Mouse (Mus musculus): ENCODE measurements around the gene Akap12. TPM values are rescaled to one million over a fixed set of nuclear protein-coding genes. Genes with fewer than 3 reads are reported as not detected.

The Akap12 gene
- 5.5 to 7.9 TPM (median 6.9 TPM) in 3 replicates for total RNA-seq (2017)

DNA sequence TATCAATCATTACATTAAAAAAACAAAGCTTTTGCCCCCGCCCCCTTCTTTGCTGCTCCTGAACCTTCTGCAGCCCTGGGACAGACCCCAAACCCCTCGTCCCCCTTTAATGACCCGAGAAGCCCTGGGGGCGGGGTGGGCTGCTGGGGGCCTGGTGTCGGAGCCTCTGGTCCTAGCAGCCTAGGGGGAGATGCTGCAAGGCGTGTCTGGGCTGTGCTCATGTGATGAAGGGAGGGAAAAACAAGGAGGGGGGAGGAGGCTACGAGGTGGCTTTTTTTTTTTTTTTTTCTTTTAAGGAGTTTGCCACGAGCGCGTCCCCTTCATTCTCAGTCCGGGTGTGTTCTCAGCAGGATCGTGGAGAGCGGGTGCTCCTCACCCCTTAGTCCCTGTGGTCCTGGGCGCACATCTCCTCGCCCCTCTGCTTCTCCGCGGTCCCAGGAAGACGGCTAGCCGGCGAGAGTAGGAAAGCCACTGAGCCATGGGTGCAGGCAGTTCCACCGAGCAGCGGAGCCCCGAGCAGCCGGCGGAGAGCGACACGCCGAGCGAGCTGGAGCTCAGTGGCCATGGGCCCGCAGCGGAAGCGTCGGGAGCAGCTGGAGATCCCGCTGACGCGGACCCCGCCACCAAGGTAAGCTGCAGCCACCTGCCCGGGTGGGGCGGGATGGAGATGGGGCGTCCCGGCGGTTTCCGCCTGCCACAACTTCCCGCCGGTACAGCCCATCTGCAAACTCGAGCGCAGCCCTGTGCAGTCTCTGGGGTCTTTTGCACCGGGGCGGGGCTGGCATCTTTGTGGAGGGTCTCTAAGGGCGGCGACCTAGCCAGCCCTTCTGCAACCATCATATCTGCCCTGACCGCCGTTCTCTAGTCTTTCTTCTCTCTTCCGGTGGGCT, at the start of gene Akap12:
Akap12 (plus strand) TSS at position 340 of the 890 bp plus-strand sequence.
- no peak for ATAC-seq (replicated peaks; ENCODE audit: insufficient number of reproducible peaks, low FRiP score, low TSS enrichment, poor library complexity, severe bottlenecking)

DNA sequence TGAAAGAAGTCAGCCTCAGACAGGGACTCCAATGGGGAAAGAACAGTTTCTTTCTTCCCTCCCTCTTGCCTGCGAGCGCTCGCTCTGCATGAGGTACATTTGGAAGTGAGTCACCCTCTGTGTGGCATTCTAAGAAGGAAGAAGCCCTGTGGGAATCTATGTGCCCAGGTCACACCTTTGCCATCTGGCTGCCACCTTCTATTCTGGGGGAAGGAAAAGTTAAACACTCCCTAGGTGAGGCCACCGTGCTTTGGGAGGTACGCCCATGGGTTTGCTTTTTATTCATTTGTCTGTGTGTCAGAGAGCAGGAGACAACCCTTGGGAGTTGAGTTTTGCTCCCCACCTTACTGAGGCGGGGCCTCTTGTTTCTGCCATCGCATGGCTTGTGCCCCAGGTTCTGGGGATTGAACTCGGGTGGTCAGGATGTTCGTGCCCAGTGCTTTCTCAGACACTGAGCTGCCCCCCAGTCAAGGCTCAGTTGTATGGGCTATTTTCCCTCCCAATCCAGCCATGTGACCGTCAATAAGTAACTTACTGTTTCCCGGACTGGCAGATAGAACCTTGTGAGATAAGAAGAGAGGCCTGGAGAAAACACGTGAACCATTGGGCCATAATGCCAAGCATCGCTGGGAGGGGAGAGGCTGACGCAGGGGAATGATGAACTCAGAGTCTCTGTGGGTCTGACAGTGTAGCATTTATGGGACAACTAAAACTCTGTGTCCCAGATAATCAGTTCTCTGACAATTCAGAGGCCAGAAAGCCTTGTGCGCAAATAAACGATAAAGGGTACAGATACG, 35.4 kb upstream of the Akap12 start:
- ATAC-seq (replicated peaks; ENCODE audit: insufficient number of reproducible peaks, low FRiP score, low TSS enrichment, poor library complexity, severe bottlenecking): no peak

DNA sequence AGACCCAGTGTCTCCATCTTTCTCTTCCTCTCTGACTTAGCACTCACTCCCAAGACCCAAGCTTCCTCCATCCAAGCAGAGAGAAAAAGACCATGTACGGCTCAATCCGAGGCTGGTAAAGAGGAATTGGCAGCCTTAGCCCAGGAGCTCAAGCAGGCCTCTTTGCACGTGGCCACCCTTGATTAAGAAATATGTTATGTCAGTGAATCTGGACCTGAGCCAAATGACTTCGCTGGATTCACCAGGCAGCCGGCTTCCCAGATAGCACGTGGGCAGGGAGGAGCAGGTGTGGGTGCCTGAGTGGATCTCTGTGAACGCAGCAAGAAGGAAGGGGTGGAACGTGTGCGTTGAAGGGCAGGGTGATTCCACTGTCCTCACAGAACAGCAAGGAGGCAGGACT, 33.1 kb upstream of the Akap12 start:
- no peak for ATAC-seq (replicated peaks; ENCODE audit: insufficient number of reproducible peaks, low FRiP score, low TSS enrichment, poor library complexity, severe bottlenecking)

DNA sequence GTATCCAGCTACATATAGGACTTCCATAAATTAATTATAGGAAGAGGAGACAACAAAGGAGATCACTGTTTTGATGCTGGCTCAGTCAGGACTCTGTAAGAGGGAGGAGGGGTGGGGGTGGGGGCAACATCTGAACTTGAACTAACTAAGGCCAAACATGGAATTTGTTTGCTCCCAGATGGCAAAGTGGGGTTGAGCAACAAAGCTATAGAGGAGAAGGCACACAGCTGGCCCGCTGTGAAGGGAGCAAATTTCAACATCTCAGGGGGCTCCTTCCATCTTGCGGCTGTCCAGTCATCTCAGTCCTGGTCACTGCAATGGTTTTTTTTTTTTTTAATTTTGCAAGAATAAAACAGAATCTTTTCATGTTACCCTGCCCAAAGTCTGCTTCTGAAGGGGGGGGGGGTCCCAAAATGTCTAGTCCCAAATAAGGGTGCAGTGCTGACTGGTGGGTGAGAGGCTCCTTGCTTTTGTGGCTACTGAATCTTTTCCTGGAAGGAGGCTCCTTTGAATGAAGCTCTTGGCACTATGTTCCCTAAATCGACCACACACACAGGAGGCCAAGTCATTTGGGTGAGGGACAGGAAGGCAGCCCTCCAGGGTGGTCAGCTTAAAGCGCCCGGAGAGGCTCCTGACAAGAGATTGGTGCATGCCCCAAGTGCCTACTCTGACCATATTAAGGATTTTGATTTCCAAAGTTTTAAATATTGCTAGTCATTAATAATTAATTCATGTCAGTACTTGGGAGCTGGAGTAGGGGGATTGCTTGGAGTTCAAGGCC, 26.2 kb upstream of the Akap12 start:
- ATAC-seq (replicated peaks; ENCODE audit: insufficient number of reproducible peaks, low FRiP score, low TSS enrichment, poor library complexity, severe bottlenecking): no peak

DNA sequence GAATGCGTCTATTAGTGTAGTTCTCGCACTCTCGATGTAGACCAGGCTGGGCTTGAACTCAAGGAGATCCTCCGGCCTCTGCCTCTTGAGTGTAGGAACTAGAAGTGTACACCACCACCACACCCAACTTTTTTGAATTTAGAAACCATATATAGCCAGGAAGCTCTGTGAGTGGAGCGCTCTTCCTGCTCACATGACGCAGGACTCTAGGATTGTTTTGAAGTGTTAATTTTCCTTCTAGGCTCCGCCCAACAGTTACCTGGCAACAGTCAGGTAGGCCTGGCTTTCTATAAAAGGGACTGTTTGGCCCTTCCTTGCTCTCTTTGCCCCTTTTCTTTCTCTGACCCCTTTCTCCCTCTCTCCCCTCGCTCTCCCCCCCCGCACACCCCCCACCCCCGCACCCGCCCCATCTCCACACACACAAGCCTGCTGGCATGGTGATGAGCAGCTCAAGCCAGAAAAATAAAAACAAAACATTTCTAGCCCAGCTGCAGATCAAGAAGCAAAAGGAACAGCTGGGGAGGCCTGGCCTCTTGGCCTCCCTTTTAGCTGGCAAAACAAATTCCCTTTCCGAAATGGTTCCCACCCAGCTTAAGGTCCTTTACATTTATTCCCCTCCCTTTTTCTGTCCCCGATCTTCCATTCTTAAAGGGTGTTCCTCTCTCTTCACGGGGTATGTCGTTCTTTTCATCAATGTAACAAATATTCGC, 22.4 kb upstream of the Akap12 start:
- ATAC-seq (replicated peaks; ENCODE audit: insufficient number of reproducible peaks, low FRiP score, low TSS enrichment, poor library complexity, severe bottlenecking): no peak

DNA sequence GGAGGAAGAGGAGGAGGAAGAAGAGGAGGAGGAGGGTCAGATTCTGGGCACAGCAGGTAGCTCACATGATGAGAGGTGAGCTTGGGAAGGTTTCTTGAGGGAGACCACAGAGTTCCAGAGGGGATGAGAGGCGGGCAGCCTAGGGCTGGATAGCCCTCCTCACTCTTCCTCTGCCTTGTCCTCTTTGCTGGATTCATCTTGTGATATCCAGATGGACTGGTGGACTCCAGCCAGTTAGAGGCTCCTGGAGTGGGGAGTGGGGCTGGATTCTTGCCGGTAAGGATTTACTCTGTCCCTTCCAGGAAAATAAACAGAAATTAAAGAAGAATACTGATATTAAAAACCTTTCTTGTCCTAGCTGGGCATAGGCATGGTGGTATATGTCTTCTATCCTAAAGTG, 20.4 kb upstream of the Akap12 start:
- ATAC-seq (replicated peaks; ENCODE audit: insufficient number of reproducible peaks, low FRiP score, low TSS enrichment, poor library complexity, severe bottlenecking): no peak

DNA sequence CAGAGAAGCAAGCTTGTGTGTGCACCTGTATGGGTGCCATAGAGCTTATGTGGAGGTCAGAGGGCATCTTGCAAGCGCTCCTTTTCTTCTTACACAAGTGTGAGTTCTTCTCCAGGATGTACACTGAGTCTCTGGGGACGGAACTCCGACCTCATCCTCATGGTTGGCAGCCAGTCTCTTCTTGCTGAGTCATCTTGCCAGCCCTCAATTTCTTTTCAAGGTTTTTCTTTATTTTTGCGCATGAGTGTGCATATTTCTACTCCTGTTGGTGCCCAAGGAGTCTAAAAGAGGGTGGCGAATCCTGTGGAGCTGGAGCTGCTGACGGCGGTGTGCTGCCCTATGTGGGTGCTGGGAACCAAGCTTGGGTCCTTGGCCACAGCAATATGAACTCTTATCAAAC, 19.8 kb upstream of the Akap12 start:
- ATAC-seq (replicated peaks; ENCODE audit: insufficient number of reproducible peaks, low FRiP score, low TSS enrichment, poor library complexity, severe bottlenecking): no peak

DNA sequence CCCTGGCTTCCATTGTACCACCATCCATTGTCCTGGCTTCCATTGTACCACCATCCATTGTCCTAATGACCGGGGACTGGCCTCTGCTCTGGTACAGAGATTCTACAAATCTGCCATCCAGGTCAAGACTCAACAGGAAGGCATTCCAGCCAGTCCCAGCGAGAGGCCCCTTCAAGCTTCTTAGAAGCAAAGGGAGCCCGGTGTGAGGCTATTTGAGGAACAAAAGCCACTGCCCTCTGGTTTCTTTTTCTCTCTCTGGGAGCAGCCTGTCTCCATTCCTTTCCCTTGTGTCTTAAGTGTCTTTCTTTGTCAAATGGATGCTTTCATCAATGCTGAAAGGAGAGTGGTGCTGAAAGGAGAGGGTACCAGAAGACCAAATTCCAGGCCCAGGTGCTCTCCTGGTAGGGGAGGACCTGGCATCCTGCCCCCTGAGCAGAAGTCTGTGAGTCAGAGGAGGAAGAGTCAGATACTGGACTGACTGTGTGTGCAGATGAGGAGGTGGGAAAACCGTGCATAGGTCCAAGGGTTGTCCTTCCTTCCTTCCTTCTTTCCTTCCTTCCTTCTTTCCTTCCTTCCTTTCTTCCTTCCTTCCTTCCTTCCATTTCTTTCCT, 16.8 kb upstream of the Akap12 start:
- no peak for ATAC-seq (replicated peaks; ENCODE audit: insufficient number of reproducible peaks, low FRiP score, low TSS enrichment, poor library complexity, severe bottlenecking)

DNA sequence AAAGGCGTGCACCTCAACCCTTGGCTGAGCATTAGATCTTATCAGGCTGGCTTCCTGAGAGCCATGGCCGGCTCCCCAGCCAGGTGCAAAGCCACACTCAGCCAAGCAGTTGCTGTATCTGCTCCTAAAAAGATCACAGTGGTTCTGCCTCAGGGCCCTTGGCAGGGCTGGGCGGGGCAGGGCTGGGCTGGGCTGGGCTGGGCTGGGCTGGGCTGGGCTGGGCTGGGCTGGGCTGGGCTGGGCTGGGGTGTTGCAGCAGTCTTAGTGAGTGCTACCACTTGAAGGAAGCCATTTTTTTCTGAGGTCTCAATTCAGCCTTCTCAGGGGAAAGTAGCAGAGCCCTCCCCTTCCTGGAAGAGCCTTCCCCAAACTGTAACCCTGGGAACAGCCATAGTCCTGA, 15.5 kb upstream of the Akap12 start:
- no peak for ATAC-seq (replicated peaks; ENCODE audit: insufficient number of reproducible peaks, low FRiP score, low TSS enrichment, poor library complexity, severe bottlenecking)

DNA sequence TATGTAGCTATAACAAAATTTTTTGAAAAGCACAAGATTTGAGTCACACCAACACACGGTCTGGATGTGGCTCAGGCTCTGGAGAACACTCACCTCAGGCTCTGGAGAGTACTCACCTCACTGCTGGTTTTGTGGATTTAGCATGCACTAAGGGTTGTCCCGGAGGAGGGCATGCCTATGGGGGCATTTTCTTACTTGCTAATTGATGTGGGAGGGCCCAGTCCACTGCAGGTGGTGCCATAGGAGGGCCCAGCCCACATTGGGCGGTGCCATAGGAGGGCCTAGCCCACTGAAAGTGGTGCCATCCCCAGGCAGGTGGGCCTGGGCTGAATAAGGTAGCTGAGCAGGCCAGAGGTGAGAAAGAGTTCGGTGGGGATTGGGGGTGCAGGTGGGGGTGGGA, 12.6 kb upstream of the Akap12 start:
- ATAC-seq (replicated peaks; ENCODE audit: insufficient number of reproducible peaks, low FRiP score, low TSS enrichment, poor library complexity, severe bottlenecking): no peak

DNA sequence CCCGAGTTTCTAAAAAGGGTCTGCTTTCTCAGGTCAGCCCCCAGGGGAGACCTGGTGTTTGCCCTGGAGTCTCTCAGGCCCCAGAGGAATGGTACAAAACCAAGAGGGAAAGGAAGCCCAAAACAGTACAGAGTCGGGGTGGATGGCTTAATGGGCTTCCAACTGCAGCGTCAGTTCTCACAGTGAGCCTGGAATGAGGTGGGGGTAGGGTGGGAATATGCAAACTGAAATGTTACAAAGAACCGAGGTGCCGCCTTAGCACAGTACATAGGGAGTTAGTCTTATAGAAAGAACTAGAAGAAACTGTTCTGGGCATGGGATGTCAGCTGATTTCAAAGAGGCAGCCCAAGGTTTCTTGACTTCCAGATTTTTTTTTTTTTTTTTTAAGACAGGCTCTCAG, 11.7 kb upstream of the Akap12 start:
- no peak for ATAC-seq (replicated peaks; ENCODE audit: insufficient number of reproducible peaks, low FRiP score, low TSS enrichment, poor library complexity, severe bottlenecking)

DNA sequence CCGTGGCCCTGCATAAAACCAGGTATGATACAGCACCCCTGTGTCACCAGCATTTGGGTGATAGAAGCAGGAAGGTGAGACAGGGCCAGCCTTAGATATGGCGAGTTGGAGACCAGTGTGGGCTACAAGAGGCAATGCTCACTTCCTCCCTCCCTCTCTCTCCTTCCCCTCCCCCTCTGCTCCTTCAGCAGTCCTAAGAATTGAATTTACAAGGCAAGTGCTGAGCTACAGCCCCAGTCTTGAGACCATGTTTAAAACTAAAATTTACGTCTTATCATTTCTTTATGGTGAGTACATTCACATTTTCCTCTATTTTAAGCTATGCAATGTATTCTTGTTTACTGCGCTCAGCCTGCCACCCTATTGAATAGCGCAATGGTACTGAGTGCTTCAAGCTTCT, 5.3 kb upstream of the Akap12 start:
- no peak for ATAC-seq (replicated peaks; ENCODE audit: insufficient number of reproducible peaks, low FRiP score, low TSS enrichment, poor library complexity, severe bottlenecking)

DNA sequence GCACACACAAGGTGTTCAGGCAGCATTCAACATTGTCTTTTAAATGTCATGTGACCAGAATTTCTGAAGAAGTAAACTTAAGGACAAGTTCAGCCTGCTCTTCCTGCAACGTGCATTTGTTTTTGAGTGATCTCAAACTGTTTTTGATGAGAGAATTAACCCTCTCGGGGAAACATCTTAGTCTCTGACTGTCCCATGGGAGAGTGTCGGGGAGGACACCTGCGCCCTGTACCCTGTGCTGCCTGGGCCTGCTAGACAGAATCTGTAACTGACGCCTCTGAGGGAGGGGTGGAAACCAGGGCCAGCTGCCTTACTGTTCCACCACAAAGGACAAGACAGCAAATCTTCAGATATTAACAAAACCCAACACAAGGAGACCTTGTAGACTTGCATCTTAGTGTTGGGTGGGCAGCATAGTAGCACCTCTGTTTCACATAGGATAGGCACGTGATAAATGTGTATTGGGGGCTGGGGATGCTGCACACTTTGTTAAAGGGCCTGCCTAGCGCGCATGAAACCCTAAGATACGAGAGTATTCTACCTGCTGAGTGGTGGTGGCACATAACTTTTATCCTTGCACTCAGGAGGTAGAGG, 4.7 kb upstream of the Akap12 start:
- ATAC-seq (replicated peaks; ENCODE audit: insufficient number of reproducible peaks, low FRiP score, low TSS enrichment, poor library complexity, severe bottlenecking): no peak

DNA sequence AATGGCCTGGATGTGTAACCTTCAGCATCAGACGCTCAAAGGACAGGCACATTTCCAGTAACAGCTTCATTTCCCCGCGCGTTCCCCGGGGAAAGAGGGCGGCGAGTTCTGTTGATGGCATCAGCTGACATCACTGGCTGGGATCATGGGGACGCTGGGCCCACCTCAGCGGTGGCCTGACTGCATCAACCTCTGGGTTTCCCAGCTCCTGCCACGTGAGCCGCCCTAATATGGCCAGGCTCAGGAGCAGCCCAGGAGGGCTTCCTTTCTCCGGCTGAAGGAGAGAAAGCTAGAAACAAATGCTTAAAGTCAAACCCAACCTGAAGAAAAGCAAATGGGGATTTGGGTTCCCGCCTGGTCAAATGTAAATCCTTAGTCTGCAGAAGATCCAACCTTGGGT, 539 bp upstream of the Akap12 start:
- ATAC-seq (replicated peaks; ENCODE audit: insufficient number of reproducible peaks, low FRiP score, low TSS enrichment, poor library complexity, severe bottlenecking): no peak

DNA sequence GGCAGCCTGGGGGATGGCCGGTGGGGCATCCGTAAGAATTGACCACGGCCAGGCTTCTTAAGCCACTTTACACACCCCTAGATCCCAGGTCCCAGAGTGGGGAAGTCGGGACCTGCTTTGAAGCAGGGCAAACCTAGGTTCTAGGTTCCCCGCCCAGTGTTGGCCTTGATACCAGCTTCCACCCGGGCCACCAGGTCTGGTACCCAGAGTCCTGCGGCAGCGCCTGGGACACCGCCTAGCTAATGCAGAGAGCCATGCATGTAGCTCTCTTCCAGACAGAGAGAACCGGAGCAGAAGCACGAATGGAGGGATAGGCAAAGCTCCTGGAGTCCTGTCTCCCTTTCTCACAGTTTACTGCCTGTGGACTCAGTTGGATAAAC, 741 bp downstream of the Akap12 start:
- no peak for ATAC-seq (replicated peaks; ENCODE audit: insufficient number of reproducible peaks, low FRiP score, low TSS enrichment, poor library complexity, severe bottlenecking)

DNA sequence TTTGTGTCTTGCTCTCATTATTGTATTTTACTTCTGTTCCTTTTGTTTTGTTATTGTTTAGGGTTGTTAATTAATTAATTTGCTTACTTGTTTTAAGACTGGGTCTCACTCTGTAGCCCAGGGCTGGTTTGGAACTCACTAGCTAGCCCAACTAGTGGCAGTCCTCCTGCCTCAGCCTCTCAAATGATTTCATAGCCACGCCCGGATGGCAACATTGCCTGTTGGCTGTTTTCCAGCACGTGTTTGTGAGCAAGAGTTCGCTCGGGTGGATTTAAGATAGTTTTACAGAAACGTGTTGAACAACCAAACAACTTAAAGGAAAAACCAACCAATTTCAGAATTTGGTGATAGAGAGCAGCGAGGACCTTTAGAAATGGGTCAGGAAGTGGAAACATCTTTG, 1.3 kb downstream of the Akap12 start:
- no peak for ATAC-seq (replicated peaks; ENCODE audit: insufficient number of reproducible peaks, low FRiP score, low TSS enrichment, poor library complexity, severe bottlenecking)

DNA sequence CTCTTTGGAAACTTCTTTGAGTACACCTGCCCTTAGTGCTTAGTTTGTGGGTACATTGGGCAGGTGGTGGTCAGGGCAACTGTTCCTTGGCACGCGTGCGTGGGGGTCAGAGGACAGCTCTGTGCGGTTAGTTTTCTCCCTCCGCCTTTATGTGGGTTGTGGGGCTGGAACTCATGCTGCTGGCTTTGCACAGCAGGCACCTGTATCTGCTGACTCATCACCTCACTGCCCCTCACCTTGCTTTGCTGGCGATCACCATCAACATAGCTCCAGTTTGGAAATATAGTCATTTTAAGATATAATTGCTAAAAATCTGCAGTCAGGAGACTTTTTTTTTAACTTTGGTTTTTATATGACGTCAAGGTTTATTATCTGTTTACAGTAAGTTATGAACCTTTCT, 2.0 kb downstream of the Akap12 start:
- no peak for ATAC-seq (replicated peaks; ENCODE audit: insufficient number of reproducible peaks, low FRiP score, low TSS enrichment, poor library complexity, severe bottlenecking)

DNA sequence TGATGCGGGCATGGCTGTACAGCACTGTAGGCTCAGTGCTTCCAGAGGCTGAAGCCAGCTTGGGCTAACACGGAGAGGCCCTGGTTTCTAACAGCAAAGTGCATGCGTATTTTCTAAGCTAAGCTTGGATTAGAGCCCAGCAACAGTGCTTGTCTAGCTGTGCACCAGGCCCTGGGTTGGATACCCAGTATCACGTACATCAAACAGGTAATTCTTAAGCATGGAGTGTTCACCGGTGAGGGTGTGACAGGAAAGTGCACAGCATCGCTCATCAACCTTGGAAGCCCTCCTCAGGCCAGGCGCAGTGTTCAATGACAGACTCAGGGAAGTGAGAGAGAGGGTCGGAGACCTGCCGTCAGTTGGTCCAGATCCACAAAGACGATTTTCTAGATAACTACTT, 9.4 kb downstream of the Akap12 start:
- no peak for ATAC-seq (replicated peaks; ENCODE audit: insufficient number of reproducible peaks, low FRiP score, low TSS enrichment, poor library complexity, severe bottlenecking)
